Mouse (Mus musculus) bone marrow, adult 2 months (tissue): ENCODE measurements around the gene Acss3.

Experiments used
- CTCF ChIP-seq: fragments of 200-500 bp; IDR thresholded peaks from 2 replicates; pipeline ENCODE4 v1.5.1; 2011; ENCODE audit warnings: low read length, control low read depth; ENCODE audit not compliant: control insufficient read depth, insufficient read depth
- POLR2A ChIP-seq: fragments of 200-500 bp; IDR thresholded peaks from 2 replicates; pipeline ENCODE4 v1.6.1; 2011; ENCODE audit warnings: low read depth, mild to moderate bottlenecking, control low read depth, low read length, borderline replicate concordance; ENCODE audit not compliant: control insufficient read depth

- TF ChIP-seq CTCF (no peak), POLR2A (no peak)
These were observed 164.4 kb downstream of the Acss3 start for GRCm38 (mm10) chr10:106959026-106959425.
